Mouse (Mus musculus): ENCODE measurements around the gene Cd164l2.

- TF ChIP-seq CTCF (IDR thresholded peaks at IDR 0.05; ENCODE audit: control insufficient read depth, insufficient read depth, insufficient replicate concordance, low read depth, low read length) (no peak), POLR2A (IDR thresholded peaks at IDR 0.05; ENCODE audit: control insufficient read depth, low read depth, low read length) (no peak)
These were observed 41.8 kb upstream of the Cd164l2 start for GRCm38 (mm10) chr4:133170056-133170524.

Measured in testis, adult 2 months (tissue).